Mouse (Mus musculus): ENCODE results near the gene Arid4b. TPM values are rescaled to one million over a fixed set of nuclear protein-coding genes. Genes with fewer than 3 reads are reported as not detected.

Gene Arid4b
- polyA plus RNA-seq, 1 experiment from 2014 or later: 65.8 TPM

GRCm38 (mm10) chr13:14069291-14069690, 6.3 kb downstream of the Arid4b start:
- Histone ChIP-seq H3K4me1 (replicated peaks; ENCODE audit: control insufficient read depth, insufficient read depth, low read length) (peaks cover 13% of the 10 kb centered on the region), H3K36me3 (replicated peaks; ENCODE audit: control insufficient read depth, insufficient read depth) (peaks cover 12% of the 10 kb centered on the region), H3K4me3 (replicated peaks; ENCODE audit: low read length) (no peak overlapping the region), H3K9ac (no peak overlapping the region), H3K27me3 (ENCODE audit: control insufficient read depth, insufficient read depth, low read length) (no peaks in the 10 kb centered on the region), H3K9me3 (ENCODE audit: control insufficient read depth, low read length) (no peaks in the 10 kb centered on the region), H3K4me2 (replicated peaks) (no peak overlapping the region), H3K27ac (no peak overlapping the region)
- DNase-seq (ENCODE audit: low spot score): no peak
- WGBS: 93% methylated on average over 1 of the region's 1 CpGs
- no peak for ATAC-seq (ENCODE audit: low FRiP score)

- Histone ChIP-seq H3K4me3 (replicated peaks; ENCODE audit: low read length) (no peak overlapping the region), H3K36me3 (replicated peaks; ENCODE audit: control insufficient read depth, insufficient read depth) (no peaks in the 10 kb centered on the region; the same call in 1 of the 2 replicates), H3K27ac (no peak overlapping the region), H3K27me3 (ENCODE audit: control insufficient read depth, insufficient read depth, low read length) (no peaks in the 10 kb centered on the region), H3K4me2 (replicated peaks) (no peak overlapping the region), H3K4me1 (replicated peaks; ENCODE audit: control insufficient read depth, insufficient read depth, low read length) (no peaks in the 10 kb centered on the region), H3K9ac (no peak overlapping the region), H3K9me3 (ENCODE audit: control insufficient read depth, low read length) (no peaks in the 10 kb centered on the region)
- ATAC-seq (ENCODE audit: low FRiP score) (no peak), DNase-seq (ENCODE audit: low spot score) (no peak)
- 91% methylated on average over 1 of the region's 1 CpGs for whole genome bisulfite sequencing
These were observed 11.3 kb downstream of the Arid4b start for GRCm38 (mm10) chr13:14074371-14074770.

- DNase-seq (ENCODE audit: low spot score) (no peak), ATAC-seq (ENCODE audit: low FRiP score) (no peak)
- H3K27ac ChIP-seq: no peak overlapping the region
- no peaks in the 10 kb centered on the region for H3K27me3 ChIP-seq (ENCODE audit: control insufficient read depth, insufficient read depth, low read length)
- H3K4me1 ChIP-seq (replicated peaks; ENCODE audit: control insufficient read depth, insufficient read depth, low read length): no peaks in the 10 kb centered on the region
- no peak overlapping the region for H3K4me2 ChIP-seq (replicated peaks)
- no peaks in the 10 kb centered on the region for H3K36me3 ChIP-seq (replicated peaks; ENCODE audit: control insufficient read depth, insufficient read depth)
- H3K4me3 ChIP-seq (replicated peaks; ENCODE audit: low read length): no peak overlapping the region
- H3K9me3 ChIP-seq (ENCODE audit: control insufficient read depth, low read length): no peaks in the 10 kb centered on the region
- H3K9ac ChIP-seq: no peak overlapping the region
- WGBS: 98% methylated on average over 1 of the region's 1 CpGs
These were observed 12.3 kb downstream of the Arid4b start for GRCm38 (mm10) chr13:14075326-14075725.

- Histone ChIP-seq H3K36me3 (replicated peaks; ENCODE audit: control insufficient read depth, insufficient read depth) (no peaks in the 10 kb centered on the region), H3K27ac (no peak overlapping the region), H3K9ac (no peak overlapping the region), H3K27me3 (ENCODE audit: control insufficient read depth, insufficient read depth, low read length) (no peaks in the 10 kb centered on the region), H3K9me3 (ENCODE audit: control insufficient read depth, low read length) (no peaks in the 10 kb centered on the region), H3K4me2 (replicated peaks) (no peak overlapping the region), H3K4me1 (replicated peaks; ENCODE audit: control insufficient read depth, insufficient read depth, low read length) (no peaks in the 10 kb centered on the region), H3K4me3 (replicated peaks; ENCODE audit: low read length) (no peak overlapping the region)
- DNase-seq (ENCODE audit: low spot score) (no peak), ATAC-seq (ENCODE audit: low FRiP score) (no peak)
- WGBS: 88% methylated on average over 1 of the region's 1 CpGs
These were observed 25.6 kb downstream of the Arid4b start for GRCm38 (mm10) chr13:14088669-14089068.

GRCm38 (mm10) chr13:14103026-14103425, 40.0 kb downstream of the Arid4b start:
- H3K9ac ChIP-seq: no peak overlapping the region
- H3K4me3 ChIP-seq (replicated peaks; ENCODE audit: low read length): no peak overlapping the region
- H3K4me2 ChIP-seq (replicated peaks): no peak overlapping the region
- H3K9me3 ChIP-seq (ENCODE audit: control insufficient read depth, low read length): no peaks in the 10 kb centered on the region
- ATAC-seq (ENCODE audit: low FRiP score): no peak
- DNase-seq (ENCODE audit: low spot score): no peak
- H3K27ac ChIP-seq: no peak overlapping the region
- H3K36me3 ChIP-seq (replicated peaks; ENCODE audit: control insufficient read depth, insufficient read depth): no peaks in the 10 kb centered on the region
- no peaks in the 10 kb centered on the region for H3K27me3 ChIP-seq (ENCODE audit: control insufficient read depth, insufficient read depth, low read length)
- 76% methylated on average over 1 of the region's 1 CpGs for WGBS
- H3K4me1 ChIP-seq (replicated peaks; ENCODE audit: control insufficient read depth, insufficient read depth, low read length): no peaks in the 10 kb centered on the region

- no peak overlapping the region for H3K9ac ChIP-seq
- no peak overlapping the region for H3K4me2 ChIP-seq (replicated peaks)
- no peaks in the 10 kb centered on the region for H3K27me3 ChIP-seq (ENCODE audit: control insufficient read depth, insufficient read depth, low read length)
- H3K36me3 ChIP-seq (replicated peaks; ENCODE audit: control insufficient read depth, insufficient read depth): no peaks in the 10 kb centered on the region
- DNase-seq (ENCODE audit: low spot score) (no peak), ATAC-seq (ENCODE audit: low FRiP score) (no peak)
- no peaks in the 10 kb centered on the region for H3K9me3 ChIP-seq (ENCODE audit: control insufficient read depth, low read length)
- H3K27ac ChIP-seq: no peak overlapping the region
- H3K4me3 ChIP-seq (replicated peaks; ENCODE audit: low read length): no peak overlapping the region
- H3K4me1 ChIP-seq (replicated peaks; ENCODE audit: control insufficient read depth, insufficient read depth, low read length): peaks cover 4% of the 10 kb centered on the region; the same call in 1 of the 2 replicates
- WGBS: 83% methylated on average over 2 of the region's 2 CpGs
These were observed 47.3 kb downstream of the Arid4b start for GRCm38 (mm10) chr13:14110154-14110873.

- no peaks in the 10 kb centered on the region for H3K9me3 ChIP-seq (ENCODE audit: control insufficient read depth, low read length)
- no peak overlapping the region for H3K4me3 ChIP-seq (replicated peaks; ENCODE audit: low read length)
- H3K9ac ChIP-seq: no peak overlapping the region
- no peak for DNase-seq (ENCODE audit: low spot score)
- H3K4me2 ChIP-seq (replicated peaks): no peak overlapping the region
- H3K36me3 ChIP-seq (replicated peaks; ENCODE audit: control insufficient read depth, insufficient read depth): no peaks in the 10 kb centered on the region
- H3K27ac ChIP-seq: no peak overlapping the region
- 73% methylated on average over 1 of the region's 1 CpGs for WGBS
- H3K4me1 ChIP-seq (replicated peaks; ENCODE audit: control insufficient read depth, insufficient read depth, low read length): peaks cover 4% of the 10 kb centered on the region; the same call in 1 of the 2 replicates
- no peak for ATAC-seq (ENCODE audit: low FRiP score)
- no peaks in the 10 kb centered on the region for H3K27me3 ChIP-seq (ENCODE audit: control insufficient read depth, insufficient read depth, low read length)
These were observed 48.1 kb downstream of the Arid4b start for GRCm38 (mm10) chr13:14111146-14111545.

GRCm38 (mm10) chr13:14113746-14114528, 50.9 kb downstream of the Arid4b start:
- H3K9me3 ChIP-seq (ENCODE audit: control insufficient read depth, low read length): no peaks in the 10 kb centered on the region
- H3K9ac ChIP-seq: no peak overlapping the region
- H3K4me3 ChIP-seq (replicated peaks; ENCODE audit: low read length): no peak overlapping the region
- H3K27me3 ChIP-seq (ENCODE audit: control insufficient read depth, insufficient read depth, low read length): no peaks in the 10 kb centered on the region
- H3K27ac ChIP-seq: peak overlapping the region; percentile 71
- WGBS: 47% methylated on average over 4 of the region's 4 CpGs
- DNase-seq (ENCODE audit: low spot score): no peak
- ATAC-seq (ENCODE audit: low FRiP score): peak; percentile 76
- no peaks in the 10 kb centered on the region for H3K36me3 ChIP-seq (replicated peaks; ENCODE audit: control insufficient read depth, insufficient read depth)
- no peak overlapping the region for H3K4me2 ChIP-seq (replicated peaks)
- peaks cover 4% of the 10 kb centered on the region; the same call in 1 of the 2 replicates for H3K4me1 ChIP-seq (replicated peaks; ENCODE audit: control insufficient read depth, insufficient read depth, low read length)

- H3K4me3 ChIP-seq (replicated peaks; ENCODE audit: low read length): no peak overlapping the region
- H3K4me2 ChIP-seq (replicated peaks): no peak overlapping the region
- H3K9me3 ChIP-seq (ENCODE audit: control insufficient read depth, low read length): no peaks in the 10 kb centered on the region
- ATAC-seq (ENCODE audit: low FRiP score) (no peak), DNase-seq (ENCODE audit: low spot score) (no peak)
- H3K27ac ChIP-seq: no peak overlapping the region
- peaks cover 4% of the 10 kb centered on the region; the same call in 1 of the 2 replicates for H3K4me1 ChIP-seq (replicated peaks; ENCODE audit: control insufficient read depth, insufficient read depth, low read length)
- H3K9ac ChIP-seq: no peak overlapping the region
- 95% methylated on average over 2 of the region's 2 CpGs for WGBS
- no peaks in the 10 kb centered on the region for H3K36me3 ChIP-seq (replicated peaks; ENCODE audit: control insufficient read depth, insufficient read depth)
- no peaks in the 10 kb centered on the region for H3K27me3 ChIP-seq (ENCODE audit: control insufficient read depth, insufficient read depth, low read length)
These were observed 52.8 kb downstream of the Arid4b start for GRCm38 (mm10) chr13:14115805-14116204.

Data from hindbrain, embryonic 14.5 days (tissue).